Mouse (Mus musculus) intestine, embryonic 16.5 days (tissue): ENCODE measurements around the gene Eprs. TPM values are rescaled to one million over a fixed set of nuclear protein-coding genes. Genes with fewer than 3 reads are reported as not detected.

Experiments used
- ATAC-seq: fragments of 200-750 bp; cut with Nextera tagmentation; 2 replicates; pipeline ENCODE4 v1.8.0; 2017; ENCODE audit warnings: moderate TSS enrichment, moderate library complexity
- H3K27ac ChIP-seq: fragments of 300-500 bp; sonication (generic); 2 replicates; pipeline ENCODE4 v1.5.1; 2014; ENCODE audit warnings: mild to moderate bottlenecking, low read length
- H3K27me3 ChIP-seq: fragments of 300-500 bp; sonication (generic); replicated peaks from 2 replicates; pipeline ENCODE4 v1.6.1; 2014; ENCODE audit warnings: low read length, control low read depth, mixed read lengths; ENCODE audit not compliant: control insufficient read depth, insufficient read depth
- H3K36me3 ChIP-seq: fragments of 300-500 bp; sonication (generic); 2 replicates; pipeline ENCODE4 v1.6.1; 2014; ENCODE audit warnings: low read length, control low read depth; ENCODE audit not compliant: control insufficient read depth, insufficient read depth
- H3K4me1 ChIP-seq: fragments of 300-500 bp; sonication (generic); 2 replicates; pipeline ENCODE4 v1.6.1; 2014; ENCODE audit warnings: low read length, control low read depth, mixed read lengths; ENCODE audit not compliant: control insufficient read depth, insufficient read depth
- H3K4me2 ChIP-seq: fragments of 300-500 bp; sonication (generic); 2 replicates; pipeline ENCODE4 v1.6.1; 2014; ENCODE audit warnings: low read depth, low read length, control low read depth
- H3K4me3 ChIP-seq: fragments of 300-500 bp; sonication (generic); 2 replicates; pipeline ENCODE4 v1.5.1; 2014; ENCODE audit warnings: mild to moderate bottlenecking, low read length
- H3K9ac ChIP-seq: fragments of 300-500 bp; sonication (generic); 2 replicates; pipeline ENCODE4 v1.6.1; 2014; ENCODE audit warnings: low read depth, low read length
- H3K9me3 ChIP-seq: fragments of 300-500 bp; sonication (generic); 2 replicates; pipeline ENCODE4 v1.6.1; 2016; ENCODE audit warnings: low read length, control low read depth; ENCODE audit not compliant: control insufficient read depth
- WGBS: fragments of 180-500 bp; shearing (Covaris S2); extraction: QIAGEN DNeasy Blood & Tissue Kit; methylation state at CpG from one replicate; pipeline ENCODE4 v1.1.7; 2014; 5-methylcytosine and 5-hydroxymethylcytosine counted together
- polyA plus RNA-seq: library from polyadenylated mRNA; unstranded; fragments of >200 nt; fragmentation: Nextera tagmentation; extraction: Ambion mirVana; gene quantifications from 2 replicates; pipeline ENCODE4 v1.2.1, GENCODE M21; 2015

The Eprs gene
- polyA plus RNA-seq, 1 experiment from 2014 or later, result 132 TPM

- no peak overlapping the region for H3K27ac ChIP-seq
- peak; percentile 90 for ATAC-seq
- peak overlapping the region; percentile 28; the same call in 1 of the 2 replicates for H3K4me2 ChIP-seq
- no peak overlapping the region for H3K9ac ChIP-seq
- 0 out of 2 replicates have a peak, but pooled peaks cover 4% of the 10 kb centered on the region for H3K4me1 ChIP-seq
- WGBS, result 56% methylated on average over 6 of the region's 6 CpGs
- 0 out of 2 replicates have a peak overlapping the region, but pooled peaks have one; percentile 7 for H3K4me3 ChIP-seq
- H3K36me3 ChIP-seq, result peaks cover 3% of the 10 kb centered on the region; the same call in 1 of the 2 replicates
- no peaks in the 10 kb centered on the region for H3K27me3 ChIP-seq
- no peaks in the 10 kb centered on the region for H3K9me3 ChIP-seq
These were observed 68.6 kb downstream of the Eprs start for GRCm38 (mm10) chr1:185431245-185431997.

- Histone ChIP-seq H3K9me3 (no peaks in the 10 kb centered on the region), H3K4me3 (peak overlapping the region; percentile 7; the same call in 1 of the 2 replicates), H3K36me3 (peaks cover 3% of the 10 kb centered on the region; the same call in 1 of the 2 replicates), H3K9ac (no peak overlapping the region), H3K27ac (no peak overlapping the region), H3K4me1 (0 out of 2 replicates have a peak, but pooled peaks cover 4% of the 10 kb centered on the region), H3K4me2 (peak overlapping the region; percentile 28; the same call in 1 of the 2 replicates), H3K27me3 (no peaks in the 10 kb centered on the region)
- WGBS, result 62% methylated on average over 13 of the region's 13 CpGs
- no peak for ATAC-seq
These were observed 69.1 kb downstream of the Eprs start for GRCm38 (mm10) chr1:185431998-185432317.

GRCm38 (mm10) chr1:185433112-185433511 lies 70.3 kb downstream of the Eprs start:
- 0 out of 2 replicates have a peak, but pooled peaks cover 4% of the 10 kb centered on the region for H3K4me1 ChIP-seq
- no peak overlapping the region for H3K27ac ChIP-seq
- ATAC-seq, result no peak
- H3K4me3 ChIP-seq, result no peak overlapping the region
- 0 out of 2 replicates have a peak, but pooled peaks cover 3% of the 10 kb centered on the region for H3K36me3 ChIP-seq
- no peak overlapping the region for H3K4me2 ChIP-seq
- H3K27me3 ChIP-seq, result no peaks in the 10 kb centered on the region
- 73% methylated on average over 6 of the region's 6 CpGs for WGBS
- H3K9ac ChIP-seq, result no peak overlapping the region
- H3K9me3 ChIP-seq, result no peaks in the 10 kb centered on the region

- H3K27me3 ChIP-seq, result no peaks in the 10 kb centered on the region
- no peak overlapping the region for H3K9ac ChIP-seq
- WGBS, result 74% methylated on average over 9 of the region's 9 CpGs
- no peak overlapping the region for H3K4me2 ChIP-seq
- H3K9me3 ChIP-seq, result no peaks in the 10 kb centered on the region
- H3K4me1 ChIP-seq, result no peaks in the 10 kb centered on the region
- no peaks in the 10 kb centered on the region for H3K36me3 ChIP-seq
- ATAC-seq, result no peak
- H3K4me3 ChIP-seq, result no peak overlapping the region
- no peak overlapping the region for H3K27ac ChIP-seq
These were observed 76.2 kb downstream of the Eprs start for GRCm38 (mm10) chr1:185438841-185439580.

- H3K9ac ChIP-seq, result no peak overlapping the region
- H3K27ac ChIP-seq, result no peak overlapping the region
- no peaks in the 10 kb centered on the region for H3K4me1 ChIP-seq
- no peaks in the 10 kb centered on the region for H3K27me3 ChIP-seq
- no peaks in the 10 kb centered on the region for H3K36me3 ChIP-seq
- no peaks in the 10 kb centered on the region for H3K9me3 ChIP-seq
- no peak overlapping the region for H3K4me2 ChIP-seq
- no peak for ATAC-seq
- no peak overlapping the region for H3K4me3 ChIP-seq
- WGBS, result 68% methylated on average over 18 of the region's 18 CpGs
These were observed 79.0 kb downstream of the Eprs start for GRCm38 (mm10) chr1:185441703-185442472.

- Histone ChIP-seq H3K36me3 (no peaks in the 10 kb centered on the region), H3K4me1 (0 out of 2 replicates have a peak, but pooled peaks cover 2% of the 10 kb centered on the region), H3K27ac (no peak overlapping the region), H3K4me3 (no peak overlapping the region), H3K9me3 (no peaks in the 10 kb centered on the region), H3K27me3 (0 out of 2 replicates have a peak, but pooled peaks cover 2% of the 10 kb centered on the region), H3K4me2 (no peak overlapping the region), H3K9ac (no peak overlapping the region)
- 64% methylated on average over 7 of the region's 7 CpGs for WGBS
- peak; percentile 65 for ATAC-seq
These were observed 86.1 kb downstream of the Eprs start for GRCm38 (mm10) chr1:185448936-185449335.

GRCm38 (mm10) chr1:185449727-185450126 lies 86.9 kb downstream of the Eprs start:
- 63% methylated on average over 2 of the region's 2 CpGs for WGBS
- no peak overlapping the region for H3K4me2 ChIP-seq
- H3K27ac ChIP-seq, result no peak overlapping the region
- H3K9ac ChIP-seq, result no peak overlapping the region
- H3K4me1 ChIP-seq, result peaks cover 9% of the 10 kb centered on the region; the same call in 1 of the 2 replicates
- no peak overlapping the region for H3K4me3 ChIP-seq
- peaks cover 10% of the 10 kb centered on the region for H3K27me3 ChIP-seq
- peak; percentile 23; the same call in 1 of the 2 replicates for ATAC-seq
- H3K36me3 ChIP-seq, result no peaks in the 10 kb centered on the region
- no peaks in the 10 kb centered on the region for H3K9me3 ChIP-seq

GRCm38 (mm10) chr1:185451077-185451476 lies 88.2 kb downstream of the Eprs start:
- Histone ChIP-seq H3K4me2 (no peak overlapping the region; the same call in 1 of the 2 replicates), H3K9me3 (no peaks in the 10 kb centered on the region), H3K9ac (no peak overlapping the region), H3K4me3 (peak overlapping the region; percentile 7; the same call in 1 of the 2 replicates), H3K27ac (0 out of 2 replicates have a peak overlapping the region, but pooled peaks have one; percentile 19), H3K4me1 (peaks cover 15% of the 10 kb centered on the region), H3K36me3 (no peaks in the 10 kb centered on the region), H3K27me3 (peaks cover 17% of the 10 kb centered on the region)
- no peak for ATAC-seq
- WGBS, result 85% methylated on average over 8 of the region's 8 CpGs

GRCm38 (mm10) chr1:185451495-185451894 lies 88.7 kb downstream of the Eprs start:
- H3K4me2 ChIP-seq, result no peak overlapping the region
- no peak for ATAC-seq
- H3K27ac ChIP-seq, result no peak overlapping the region
- no peaks in the 10 kb centered on the region for H3K36me3 ChIP-seq
- H3K9me3 ChIP-seq, result no peaks in the 10 kb centered on the region
- peaks cover 17% of the 10 kb centered on the region for H3K27me3 ChIP-seq
- WGBS, result 85% methylated on average over 3 of the region's 3 CpGs
- no peak overlapping the region for H3K4me3 ChIP-seq
- peaks cover 15% of the 10 kb centered on the region for H3K4me1 ChIP-seq
- H3K9ac ChIP-seq, result no peak overlapping the region
